Mouse (Mus musculus): ENCODE data around the gene Nol4l.

The Nol4l gene

GRCm38 (mm10) chr2:153483118-153483983, 46.4 kb downstream of the Nol4l start:
- DNase-seq (ENCODE audit: low read depth) = no peak

GRCm38 (mm10) chr2:153481861-153482120, 48.0 kb downstream of the Nol4l start:
- DNase-seq (ENCODE audit: low read depth) = no peak

- DNase-seq (ENCODE audit: low read depth) = no peak
Observed at GRCm38 (mm10) chr2:153481108-153481860, 48.5 kb downstream of the Nol4l start.

- no peak for DNase-seq (ENCODE audit: low read depth)
Observed at GRCm38 (mm10) chr2:153479486-153479885, 50.3 kb downstream of the Nol4l start.

GRCm38 (mm10) chr2:153478583-153478982, 51.2 kb downstream of the Nol4l start:
- DNase-seq (ENCODE audit: low read depth) = no peak

GRCm38 (mm10) chr2:153475114-153476112, 54.4 kb downstream of the Nol4l start:
- DNase-seq (ENCODE audit: low read depth) = no peak

GRCm38 (mm10) chr2:153470983-153471382, 58.8 kb downstream of the Nol4l start:
- DNase-seq (ENCODE audit: low read depth) = no peak

- DNase-seq (ENCODE audit: low read depth) = no peak
Observed at GRCm38 (mm10) chr2:153469764-153470163, 60.0 kb downstream of the Nol4l start.

- DNase-seq (ENCODE audit: low read depth) = no peak
Observed at GRCm38 (mm10) chr2:153469317-153469716, 60.5 kb downstream of the Nol4l start.

GRCm38 (mm10) chr2:153467372-153467771, 62.4 kb downstream of the Nol4l start:
- DNase-seq (ENCODE audit: low read depth) = no peak

- no peak for DNase-seq (ENCODE audit: low read depth)
Observed at GRCm38 (mm10) chr2:153463257-153463656, 66.5 kb downstream of the Nol4l start.

GRCm38 (mm10) chr2:153458022-153458441, 71.7 kb downstream of the Nol4l start:
- DNase-seq (ENCODE audit: low read depth) = no peak

GRCm38 (mm10) chr2:153457467-153457866, 72.3 kb downstream of the Nol4l start:
- DNase-seq (ENCODE audit: low read depth) = no peak

- DNase-seq (ENCODE audit: low read depth) = no peak
Observed at GRCm38 (mm10) chr2:153454841-153455506, 74.8 kb downstream of the Nol4l start.

GRCm38 (mm10) chr2:153453961-153454759, 75.6 kb downstream of the Nol4l start:
- DNase-seq (ENCODE audit: low read depth) = no peak

- no peak for DNase-seq (ENCODE audit: low read depth)
Observed at GRCm38 (mm10) chr2:153448519-153448918, 81.3 kb downstream of the Nol4l start.

- DNase-seq (ENCODE audit: low read depth) = no peak
Observed at GRCm38 (mm10) chr2:153447719-153448118, 82.1 kb downstream of the Nol4l start.

GRCm38 (mm10) chr2:153446476-153446875, 83.3 kb downstream of the Nol4l start:
- DNase-seq (ENCODE audit: low read depth) = no peak

- peak; percentile 80 for DNase-seq (ENCODE audit: low read depth)
Observed at GRCm38 (mm10) chr2:153446017-153446408, 83.8 kb downstream of the Nol4l start.

- DNase-seq (ENCODE audit: low read depth) = no peak
Observed at GRCm38 (mm10) chr2:153445137-153446016, 84.4 kb downstream of the Nol4l start.

Measured in c-Kit-positive CD71-negative TER-119-negative erythroid progenitor cells, embryonic 14.5 days (primary cell).